Mouse (Mus musculus): ENCODE measurements at regions not wholly inside any gene's neighbourhood (a gene's known extent, or its start where the extent isn't known, plus 50 kb on each side); places are given as distances from the start of the nearest gene placed in this dataset.

GRCm38 (mm10) chr2:115346551-115346950, 235.0 kb upstream of the BC052040 start:
- ATAC-seq (ENCODE audit: extremely low read depth, insufficient number of reproducible peaks, low FRiP score, poor library complexity, severe bottlenecking) (no peak), DNase-seq (ENCODE audit: low spot score) (no peak)

GRCm38 (mm10) chr2:115348263-115348662, 233.3 kb upstream of the BC052040 start:
- Histone ChIP-seq H3K27me3 (ENCODE audit: insufficient read depth, low read length) (no peaks in the 10 kb centered on the region), H3K4me3 (ENCODE audit: low read depth, low read length) (no peak overlapping the region), H3K36me3 (replicated peaks) (no peaks in the 10 kb centered on the region), H3K9me3 (replicated peaks) (no peaks in the 10 kb centered on the region), H3K4me1 (ENCODE audit: insufficient read depth, low read depth, low read length) (no peaks in the 10 kb centered on the region)
- DNase-seq (ENCODE audit: low spot score): no peak
- TF ChIP-seq TAL1 (conservative IDR thresholded peaks at IDR 0.05; ENCODE audit: low read depth, low read length) (no peak), CTCF (IDR thresholded peaks at IDR 0.05; ENCODE audit: low read depth, low read length) (no peak), GATA2 (IDR thresholded peaks at IDR 0.05; ENCODE audit: borderline replicate concordance, low read depth, low read length) (no peak), GATA1 (IDR thresholded peaks at IDR 0.05; ENCODE audit: borderline replicate concordance, low read length) (no peak)
- ATAC-seq (ENCODE audit: extremely low read depth, insufficient number of reproducible peaks, low FRiP score, poor library complexity, severe bottlenecking): no peak

More at GRCm38 (mm10) chr2:115346551-115346950, 235.0 kb upstream of the BC052040 start:
- Histone ChIP-seq H3K36me3 (replicated peaks) (no peaks in the 10 kb centered on the region), H3K4me1 (ENCODE audit: insufficient read depth, low read depth, low read length) (no peaks in the 10 kb centered on the region), H3K9me3 (replicated peaks) (no peaks in the 10 kb centered on the region), H3K4me3 (ENCODE audit: low read depth, low read length) (no peak overlapping the region), H3K27me3 (ENCODE audit: insufficient read depth, low read length) (no peaks in the 10 kb centered on the region)
- no peak for TF ChIP-seq TAL1 (conservative IDR thresholded peaks at IDR 0.05; ENCODE audit: low read depth, low read length)
- TF ChIP-seq CTCF (IDR thresholded peaks at IDR 0.05; ENCODE audit: low read depth, low read length): no peak
- TF ChIP-seq GATA1 (IDR thresholded peaks at IDR 0.05; ENCODE audit: borderline replicate concordance, low read length): no peak
- TF ChIP-seq POLR2AphosphoS5 (IDR thresholded peaks at IDR 0.05; ENCODE audit: insufficient replicate concordance, low read depth, low read length): no peak
- no peak for TF ChIP-seq GATA2 (IDR thresholded peaks at IDR 0.05; ENCODE audit: borderline replicate concordance, low read depth, low read length)

GRCm38 (mm10) chr2:115371072-115371471, 210.4 kb upstream of the BC052040 start:
- Histone ChIP-seq H3K4me3 (ENCODE audit: low read depth, low read length) (no peak overlapping the region), H3K27me3 (ENCODE audit: insufficient read depth, low read length) (no peaks in the 10 kb centered on the region), H3K4me1 (ENCODE audit: insufficient read depth, low read depth, low read length) (no peaks in the 10 kb centered on the region), H3K9me3 (replicated peaks) (no peaks in the 10 kb centered on the region), H3K36me3 (replicated peaks) (no peaks in the 10 kb centered on the region)
- TF ChIP-seq POLR2AphosphoS5 (IDR thresholded peaks at IDR 0.05; ENCODE audit: insufficient replicate concordance, low read depth, low read length) (no peak), GATA1 (IDR thresholded peaks at IDR 0.05; ENCODE audit: borderline replicate concordance, low read length) (no peak), TAL1 (conservative IDR thresholded peaks at IDR 0.05; ENCODE audit: low read depth, low read length) (no peak)
- no peak for DNase-seq (ENCODE audit: low spot score)
- ATAC-seq (ENCODE audit: extremely low read depth, insufficient number of reproducible peaks, low FRiP score, poor library complexity, severe bottlenecking): no peak

GRCm38 (mm10) chr2:115375336-115375735, 206.2 kb upstream of the BC052040 start:
- H3K36me3 ChIP-seq (replicated peaks): no peaks in the 10 kb centered on the region
- DNase-seq (ENCODE audit: low spot score) (no peak), ATAC-seq (ENCODE audit: extremely low read depth, insufficient number of reproducible peaks, low FRiP score, poor library complexity, severe bottlenecking) (no peak)
- no peaks in the 10 kb centered on the region for H3K4me1 ChIP-seq (ENCODE audit: insufficient read depth, low read depth, low read length)
- TF ChIP-seq GATA1 (IDR thresholded peaks at IDR 0.05; ENCODE audit: borderline replicate concordance, low read length): no peak
- TF ChIP-seq GATA2 (IDR thresholded peaks at IDR 0.05; ENCODE audit: borderline replicate concordance, low read depth, low read length): no peak
- no peak for TF ChIP-seq CTCF (IDR thresholded peaks at IDR 0.05; ENCODE audit: low read depth, low read length)
- no peak for TF ChIP-seq POLR2AphosphoS5 (IDR thresholded peaks at IDR 0.05; ENCODE audit: insufficient replicate concordance, low read depth, low read length)
- no peak for TF ChIP-seq TAL1 (conservative IDR thresholded peaks at IDR 0.05; ENCODE audit: low read depth, low read length)
- H3K4me3 ChIP-seq (ENCODE audit: low read depth, low read length): no peak overlapping the region
- H3K27me3 ChIP-seq (ENCODE audit: insufficient read depth, low read length): no peaks in the 10 kb centered on the region
- no peaks in the 10 kb centered on the region for H3K9me3 ChIP-seq (replicated peaks)

- no peak for TF ChIP-seq GATA2 (IDR thresholded peaks at IDR 0.05; ENCODE audit: borderline replicate concordance, low read depth, low read length)
- no peak for TF ChIP-seq POLR2AphosphoS5 (IDR thresholded peaks at IDR 0.05; ENCODE audit: insufficient replicate concordance, low read depth, low read length)
- no peak for TF ChIP-seq GATA1 (IDR thresholded peaks at IDR 0.05; ENCODE audit: borderline replicate concordance, low read length)
- no peak for TF ChIP-seq TAL1 (conservative IDR thresholded peaks at IDR 0.05; ENCODE audit: low read depth, low read length)
- TF ChIP-seq CTCF (IDR thresholded peaks at IDR 0.05; ENCODE audit: low read depth, low read length): no peak
- Histone ChIP-seq H3K27me3 (ENCODE audit: insufficient read depth, low read length) (no peaks in the 10 kb centered on the region), H3K36me3 (replicated peaks) (no peaks in the 10 kb centered on the region), H3K4me3 (ENCODE audit: low read depth, low read length) (no peak overlapping the region), H3K9me3 (replicated peaks) (no peaks in the 10 kb centered on the region), H3K4me1 (ENCODE audit: insufficient read depth, low read depth, low read length) (no peaks in the 10 kb centered on the region)
- ATAC-seq (ENCODE audit: extremely low read depth, insufficient number of reproducible peaks, low FRiP score, poor library complexity, severe bottlenecking): no peak
- no peak for DNase-seq (ENCODE audit: low spot score)
Observed at GRCm38 (mm10) chr2:115384414-115385180, 196.9 kb upstream of the BC052040 start.

- no peaks in the 10 kb centered on the region for H3K27me3 ChIP-seq (ENCODE audit: insufficient read depth, low read length)
- H3K36me3 ChIP-seq (replicated peaks): no peaks in the 10 kb centered on the region
- ATAC-seq (ENCODE audit: extremely low read depth, insufficient number of reproducible peaks, low FRiP score, poor library complexity, severe bottlenecking) (no peak), DNase-seq (ENCODE audit: low spot score) (no peak)
- H3K4me3 ChIP-seq (ENCODE audit: low read depth, low read length): no peak overlapping the region
- no peaks in the 10 kb centered on the region for H3K4me1 ChIP-seq (ENCODE audit: insufficient read depth, low read depth, low read length)
- no peaks in the 10 kb centered on the region for H3K9me3 ChIP-seq (replicated peaks)
- TF ChIP-seq POLR2AphosphoS5 (IDR thresholded peaks at IDR 0.05; ENCODE audit: insufficient replicate concordance, low read depth, low read length): no peak
- TF ChIP-seq GATA2 (IDR thresholded peaks at IDR 0.05; ENCODE audit: borderline replicate concordance, low read depth, low read length): no peak
- TF ChIP-seq CTCF (IDR thresholded peaks at IDR 0.05; ENCODE audit: low read depth, low read length): no peak
- TF ChIP-seq TAL1 (conservative IDR thresholded peaks at IDR 0.05; ENCODE audit: low read depth, low read length): no peak
- no peak for TF ChIP-seq GATA1 (IDR thresholded peaks at IDR 0.05; ENCODE audit: borderline replicate concordance, low read length)
Observed at GRCm38 (mm10) chr2:115385207-115386168, 196.0 kb upstream of the BC052040 start.
